Mouse (Mus musculus) bone marrow, adult 2 months (tissue): ENCODE measurements around the gene Smtnl1.
A peak's percentile ranks its signal among the peaks of the same experiment; 100 is the strongest.

ENCODE experiments used
- CTCF ChIP-seq: fragments of 200-500 bp; IDR thresholded peaks from 2 replicates; pipeline ENCODE4 v1.5.1; 2011; ENCODE audit warnings: low read length, control low read depth; ENCODE audit not compliant: control insufficient read depth, insufficient read depth
- POLR2A ChIP-seq: fragments of 200-500 bp; IDR thresholded peaks from 2 replicates; pipeline ENCODE4 v1.6.1; 2011; ENCODE audit warnings: low read depth, mild to moderate bottlenecking, control low read depth, low read length, borderline replicate concordance; ENCODE audit not compliant: control insufficient read depth

DNA sequence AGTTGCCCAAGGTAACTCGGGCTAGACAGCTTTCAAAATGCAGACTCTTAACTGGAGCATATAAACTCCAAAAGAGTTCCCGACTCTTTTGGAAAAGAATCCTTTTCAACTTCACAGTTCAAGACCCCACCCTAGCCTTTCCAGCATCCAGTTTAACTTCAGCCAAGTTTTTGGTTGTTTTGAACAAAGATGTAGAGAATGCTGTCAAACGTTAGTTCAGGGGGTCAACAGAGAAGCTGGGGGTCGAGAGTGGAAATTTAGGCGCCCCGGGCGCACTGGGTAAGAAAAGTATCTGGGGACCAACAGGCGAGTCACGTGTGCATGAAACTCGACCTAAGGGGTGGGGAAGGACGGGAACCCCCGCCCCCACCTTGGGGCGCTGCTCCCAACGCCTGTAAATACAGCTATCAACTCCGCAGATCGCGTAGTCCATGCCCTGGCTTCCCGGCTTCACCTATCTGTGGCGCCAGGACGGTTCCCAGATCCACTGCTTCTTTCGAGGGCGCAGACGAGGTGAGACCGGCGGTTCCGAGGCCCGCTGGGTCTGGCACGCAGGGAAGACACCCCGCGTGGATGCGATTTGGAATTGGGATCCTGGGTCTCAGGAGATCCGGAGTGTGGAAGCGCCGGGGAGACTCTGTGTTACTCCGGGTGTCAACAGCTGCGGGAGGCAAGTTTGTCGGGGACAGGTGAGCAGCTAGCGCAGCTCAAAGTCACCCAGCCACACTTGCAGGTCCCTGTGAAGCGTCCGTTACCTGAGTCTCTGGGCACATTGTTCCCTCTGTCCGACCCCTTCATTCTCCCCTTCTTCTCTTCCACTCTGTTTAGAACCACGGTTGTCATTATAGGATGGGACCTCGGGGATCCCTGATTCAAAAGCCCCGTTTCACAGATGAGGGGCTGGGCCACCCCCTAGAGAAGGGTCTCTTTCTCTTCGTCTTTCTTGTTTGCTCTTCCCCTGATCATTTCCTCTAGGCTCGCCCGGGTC lies 16.8 kb upstream of the Smtnl1 start:
- no peak for TF ChIP-seq CTCF
- peak; percentile 86 for TF ChIP-seq POLR2A
